Mouse (Mus musculus): Measurements from ENCODE around the gene Avp. TPM values are rescaled to one million over a fixed set of nuclear protein-coding genes. Genes with fewer than 3 reads are reported as not detected.

The Avp gene
- polyA plus RNA-seq, 1 experiment from 2014 or later = not detected

GRCm38 (mm10) chr2:130595596-130595995 lies 13.2 kb upstream of the Avp start:
- Histone ChIP-seq H3K4me2 (ENCODE audit: low read depth) (no peak overlapping the region), H3K9ac (ENCODE audit: low read length) (no peak overlapping the region), H3K27me3 (ENCODE audit: control insufficient read depth, insufficient read depth, low read length) (no peaks in the 10 kb centered on the region), H3K4me3 (ENCODE audit: low read depth, low read length) (no peak overlapping the region), H3K9me3 (ENCODE audit: control insufficient read depth, low read length) (no peaks in the 10 kb centered on the region), H3K4me1 (ENCODE audit: control insufficient read depth, insufficient read depth, low read length) (no peaks in the 10 kb centered on the region), H3K27ac (ENCODE audit: low read depth, low read length) (no peak overlapping the region), H3K36me3 (ENCODE audit: control insufficient read depth, insufficient read depth, low read length) (peaks cover 8% of the 10 kb centered on the region)
- 83% methylated on average over 1 of the region's 1 CpGs for WGBS
- no peak for ATAC-seq (ENCODE audit: insufficient read depth, low FRiP score, low TSS enrichment)
- DNase-seq (ENCODE audit: low spot score) = no peak

DNA sequence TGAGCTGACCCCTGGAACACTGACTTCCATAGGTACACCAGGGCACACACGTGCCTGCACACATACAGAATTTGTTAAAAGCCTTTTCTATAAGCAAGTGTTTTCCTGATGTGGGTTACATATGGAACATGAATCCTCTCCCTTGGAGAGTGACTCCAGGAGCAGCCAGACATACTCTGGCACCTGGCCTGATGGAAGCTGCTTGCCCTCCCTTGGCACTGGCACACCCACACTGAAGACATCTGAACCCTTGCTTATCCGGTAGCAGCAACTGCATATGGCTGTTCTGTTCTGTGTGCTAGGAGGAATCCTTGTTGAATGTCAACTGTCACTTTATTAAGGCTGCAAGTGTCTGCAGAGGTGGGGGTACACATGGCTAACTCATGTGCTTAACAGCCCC lies 8.7 kb upstream of the Avp start:
- Histone ChIP-seq H3K9me3 (ENCODE audit: control insufficient read depth, low read length) (no peaks in the 10 kb centered on the region), H3K4me1 (ENCODE audit: control insufficient read depth, insufficient read depth, low read length) (no peaks in the 10 kb centered on the region), H3K27me3 (ENCODE audit: control insufficient read depth, insufficient read depth, low read length) (no peaks in the 10 kb centered on the region), H3K4me3 (ENCODE audit: low read depth, low read length) (no peak overlapping the region), H3K27ac (ENCODE audit: low read depth, low read length) (no peak overlapping the region), H3K4me2 (ENCODE audit: low read depth) (no peak overlapping the region), H3K36me3 (ENCODE audit: control insufficient read depth, insufficient read depth, low read length) (peaks cover 3% of the 10 kb centered on the region), H3K9ac (ENCODE audit: low read length) (no peak overlapping the region)
- WGBS = 96% methylated on average over 2 of the region's 2 CpGs
- ATAC-seq (ENCODE audit: insufficient read depth, low FRiP score, low TSS enrichment) (no peak), DNase-seq (ENCODE audit: low spot score) (no peak)

GRCm38 (mm10) chr2:130589761-130590160 lies 7.4 kb upstream of the Avp start:
- Histone ChIP-seq H3K9me3 (ENCODE audit: control insufficient read depth, low read length) (no peaks in the 10 kb centered on the region), H3K27me3 (ENCODE audit: control insufficient read depth, insufficient read depth, low read length) (no peaks in the 10 kb centered on the region), H3K4me3 (ENCODE audit: low read depth, low read length) (no peak overlapping the region), H3K27ac (ENCODE audit: low read depth, low read length) (no peak overlapping the region), H3K36me3 (ENCODE audit: control insufficient read depth, insufficient read depth, low read length) (peaks cover 3% of the 10 kb centered on the region), H3K9ac (ENCODE audit: low read length) (no peak overlapping the region), H3K4me1 (ENCODE audit: control insufficient read depth, insufficient read depth, low read length) (no peaks in the 10 kb centered on the region), H3K4me2 (ENCODE audit: low read depth) (no peak overlapping the region)
- DNase-seq (ENCODE audit: low spot score) = no peak
- 97% methylated on average over 2 of the region's 2 CpGs for WGBS
- no peak for ATAC-seq (ENCODE audit: insufficient read depth, low FRiP score, low TSS enrichment)

DNA sequence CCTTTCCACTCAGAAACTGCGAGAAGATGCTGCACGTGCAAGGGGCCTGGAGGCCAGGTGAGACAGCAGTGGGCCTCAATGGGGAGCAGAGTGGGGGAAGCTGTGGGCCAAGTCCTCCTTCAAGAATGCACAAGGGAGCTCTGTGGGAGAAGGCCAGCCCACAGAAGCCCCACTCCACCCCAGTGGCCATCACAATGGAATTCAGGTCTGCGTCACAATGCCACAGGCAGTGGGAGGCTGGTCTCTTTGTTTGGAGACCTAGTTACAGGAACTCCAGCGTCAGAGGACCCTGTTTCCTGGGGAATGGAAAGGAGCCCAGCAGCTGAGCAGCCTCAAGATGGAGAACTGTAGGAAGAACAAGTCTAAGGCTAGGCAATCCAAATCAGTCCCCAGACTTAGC lies 6.8 kb upstream of the Avp start:
- H3K4me1 ChIP-seq (ENCODE audit: control insufficient read depth, insufficient read depth, low read length) = no peaks in the 10 kb centered on the region
- no peak overlapping the region for H3K4me2 ChIP-seq (ENCODE audit: low read depth)
- DNase-seq (ENCODE audit: low spot score) = no peak
- no peak overlapping the region for H3K27ac ChIP-seq (ENCODE audit: low read depth, low read length)
- H3K9me3 ChIP-seq (ENCODE audit: control insufficient read depth, low read length) = no peaks in the 10 kb centered on the region
- peaks cover 3% of the 10 kb centered on the region for H3K36me3 ChIP-seq (ENCODE audit: control insufficient read depth, insufficient read depth, low read length)
- 70% methylated on average over 4 of the region's 4 CpGs for WGBS
- no peaks in the 10 kb centered on the region for H3K27me3 ChIP-seq (ENCODE audit: control insufficient read depth, insufficient read depth, low read length)
- ATAC-seq (ENCODE audit: insufficient read depth, low FRiP score, low TSS enrichment) = no peak
- H3K4me3 ChIP-seq (ENCODE audit: low read depth, low read length) = no peak overlapping the region
- no peak overlapping the region; the same call in 1 of the 2 replicates for H3K9ac ChIP-seq (ENCODE audit: low read length)

GRCm38 (mm10) chr2:130588373-130588772 lies 6.0 kb upstream of the Avp start:
- Histone ChIP-seq H3K4me2 (ENCODE audit: low read depth) (no peak overlapping the region), H3K4me3 (ENCODE audit: low read depth, low read length) (no peak overlapping the region), H3K27ac (ENCODE audit: low read depth, low read length) (no peak overlapping the region), H3K36me3 (ENCODE audit: control insufficient read depth, insufficient read depth, low read length) (peaks cover 3% of the 10 kb centered on the region), H3K9ac (ENCODE audit: low read length) (no peak overlapping the region), H3K4me1 (ENCODE audit: control insufficient read depth, insufficient read depth, low read length) (no peaks in the 10 kb centered on the region), H3K9me3 (ENCODE audit: control insufficient read depth, low read length) (no peaks in the 10 kb centered on the region), H3K27me3 (ENCODE audit: control insufficient read depth, insufficient read depth, low read length) (no peaks in the 10 kb centered on the region)
- ATAC-seq (ENCODE audit: insufficient read depth, low FRiP score, low TSS enrichment) (no peak), DNase-seq (ENCODE audit: low spot score) (no peak)
- WGBS = 89% methylated on average over 2 of the region's 2 CpGs

DNA sequence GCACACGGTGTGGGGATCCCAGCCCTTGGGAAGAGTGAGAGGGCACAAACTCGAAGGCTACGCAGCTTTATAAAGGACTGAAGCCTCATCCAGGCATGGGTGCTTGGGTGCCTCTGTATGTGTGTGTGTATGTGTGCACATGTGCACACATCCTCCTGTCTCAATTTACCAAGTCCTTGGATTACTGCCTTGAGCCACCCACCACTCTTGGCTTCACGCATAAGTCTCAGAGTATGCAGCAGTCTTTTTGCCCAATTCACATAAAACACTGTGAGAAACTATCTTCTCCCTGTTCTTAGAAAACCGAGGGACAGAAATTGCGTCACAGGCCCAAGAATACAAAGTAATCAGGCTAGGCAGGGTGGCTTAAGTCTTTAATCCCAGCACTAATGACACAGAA lies 3.7 kb upstream of the Avp start:
- no peak for DNase-seq (ENCODE audit: low spot score)
- WGBS = 87% methylated on average over 6 of the region's 6 CpGs
- H3K27me3 ChIP-seq (ENCODE audit: control insufficient read depth, insufficient read depth, low read length) = peaks cover 20% of the 10 kb centered on the region
- no peak overlapping the region for H3K4me2 ChIP-seq (ENCODE audit: low read depth)
- no peak overlapping the region for H3K4me3 ChIP-seq (ENCODE audit: low read depth, low read length)
- no peak for ATAC-seq (ENCODE audit: insufficient read depth, low FRiP score, low TSS enrichment)
- H3K9ac ChIP-seq (ENCODE audit: low read length) = no peak overlapping the region
- H3K36me3 ChIP-seq (ENCODE audit: control insufficient read depth, insufficient read depth, low read length) = peaks cover 3% of the 10 kb centered on the region
- H3K9me3 ChIP-seq (ENCODE audit: control insufficient read depth, low read length) = no peaks in the 10 kb centered on the region
- no peak overlapping the region for H3K27ac ChIP-seq (ENCODE audit: low read depth, low read length)
- H3K4me1 ChIP-seq (ENCODE audit: control insufficient read depth, insufficient read depth, low read length) = no peaks in the 10 kb centered on the region

DNA sequence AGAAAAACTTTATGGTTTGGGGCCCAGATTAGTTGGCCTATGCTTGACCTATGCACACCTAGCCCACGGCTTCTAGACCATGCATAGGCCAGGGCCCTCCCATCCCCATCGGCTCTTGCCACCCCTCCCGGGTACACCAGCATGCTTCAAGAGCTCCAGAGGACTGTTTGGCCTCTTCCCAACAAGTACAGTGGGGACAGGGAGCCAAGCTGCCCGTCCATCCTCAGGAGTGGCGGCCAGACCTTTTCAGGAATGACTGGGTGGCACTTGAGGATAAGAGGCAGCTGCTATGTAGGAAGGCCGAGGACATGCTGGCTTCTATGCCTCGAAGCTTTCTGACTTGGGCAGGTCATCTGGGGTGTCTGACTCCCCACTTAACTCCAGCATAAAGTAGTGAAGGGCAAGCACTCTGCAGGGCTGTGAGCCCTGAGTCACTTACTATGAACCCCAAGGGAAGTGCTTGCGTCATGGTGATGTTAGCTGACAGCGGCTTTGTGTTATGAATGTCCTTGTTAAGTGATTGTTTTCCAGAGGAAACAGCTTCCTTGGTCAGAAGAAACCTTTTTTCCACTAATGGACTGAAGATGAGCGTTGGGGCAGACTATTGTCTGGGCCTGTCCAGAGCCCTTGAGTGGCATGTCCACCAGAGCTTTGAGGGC lies 1.7 kb upstream of the Avp start:
- no peak for ATAC-seq (ENCODE audit: insufficient read depth, low FRiP score, low TSS enrichment)
- Histone ChIP-seq H3K36me3 (ENCODE audit: control insufficient read depth, insufficient read depth, low read length) (no peaks in the 10 kb centered on the region), H3K9me3 (ENCODE audit: control insufficient read depth, low read length) (no peaks in the 10 kb centered on the region), H3K27me3 (ENCODE audit: control insufficient read depth, insufficient read depth, low read length) (peaks cover 39% of the 10 kb centered on the region), H3K4me1 (ENCODE audit: control insufficient read depth, insufficient read depth, low read length) (no peaks in the 10 kb centered on the region), H3K4me3 (ENCODE audit: low read depth, low read length) (no peak overlapping the region), H3K27ac (ENCODE audit: low read depth, low read length) (no peak overlapping the region), H3K4me2 (ENCODE audit: low read depth) (no peak overlapping the region), H3K9ac (ENCODE audit: low read length) (no peak overlapping the region)
- 82% methylated on average over 10 of the region's 10 CpGs for WGBS
- DNase-seq (ENCODE audit: low spot score) = no peak

- Histone ChIP-seq H3K4me3 (ENCODE audit: low read depth, low read length) (peak overlapping the region; percentile 18), H3K9me3 (ENCODE audit: control insufficient read depth, low read length) (no peaks in the 10 kb centered on the region), H3K9ac (ENCODE audit: low read length) (no peak overlapping the region), H3K36me3 (ENCODE audit: control insufficient read depth, insufficient read depth, low read length) (no peaks in the 10 kb centered on the region), H3K4me2 (ENCODE audit: low read depth) (no peak overlapping the region; the same call in 1 of the 2 replicates), H3K27ac (ENCODE audit: low read depth, low read length) (no peak overlapping the region), H3K27me3 (ENCODE audit: control insufficient read depth, insufficient read depth, low read length) (peaks cover 68% of the 10 kb centered on the region), H3K4me1 (ENCODE audit: control insufficient read depth, insufficient read depth, low read length) (0 out of 2 replicates have a peak, but pooled peaks cover 3% of the 10 kb centered on the region)
- DNase-seq (ENCODE audit: low spot score) = no peak
- ATAC-seq (ENCODE audit: insufficient read depth, low FRiP score, low TSS enrichment) = no peak
- 4% methylated on average over 16 of the region's 16 CpGs for WGBS
These were observed 1.2 kb downstream of the Avp start for GRCm38 (mm10) chr2:130581201-130581600.

DNA sequence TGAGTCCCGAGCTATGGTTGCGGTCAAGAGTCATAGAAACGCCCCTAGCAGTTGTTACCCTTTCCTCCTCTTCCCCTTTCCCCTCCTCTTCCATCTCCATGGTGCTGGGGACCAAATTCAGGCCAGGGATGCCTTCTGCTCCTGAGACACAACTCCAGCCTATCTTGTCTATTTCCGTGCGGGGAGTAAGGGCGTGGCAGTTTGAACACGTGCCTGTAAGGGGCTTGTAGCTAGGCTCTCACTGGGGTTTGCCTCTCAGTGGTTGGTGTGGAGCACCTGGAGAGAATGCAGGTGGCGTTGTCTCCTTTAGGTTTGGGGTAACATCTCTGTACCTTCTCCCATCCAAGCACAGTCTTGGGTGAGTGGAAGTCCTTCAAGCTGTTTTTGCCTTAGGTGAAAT lies 2.6 kb downstream of the Avp start:
- DNase-seq (ENCODE audit: low spot score) (no peak), ATAC-seq (ENCODE audit: insufficient read depth, low FRiP score, low TSS enrichment) (no peak)
- no peak overlapping the region; the same call in 1 of the 2 replicates for H3K4me3 ChIP-seq (ENCODE audit: low read depth, low read length)
- no peaks in the 10 kb centered on the region for H3K9me3 ChIP-seq (ENCODE audit: control insufficient read depth, low read length)
- no peak overlapping the region for H3K9ac ChIP-seq (ENCODE audit: low read length)
- 3% methylated on average over 8 of the region's 8 CpGs for WGBS
- peaks cover 79% of the 10 kb centered on the region for H3K27me3 ChIP-seq (ENCODE audit: control insufficient read depth, insufficient read depth, low read length)
- H3K4me1 ChIP-seq (ENCODE audit: control insufficient read depth, insufficient read depth, low read length) = 0 out of 2 replicates have a peak, but pooled peaks cover 3% of the 10 kb centered on the region
- no peak overlapping the region for H3K27ac ChIP-seq (ENCODE audit: low read depth, low read length)
- H3K4me2 ChIP-seq (ENCODE audit: low read depth) = no peak overlapping the region
- H3K36me3 ChIP-seq (ENCODE audit: control insufficient read depth, insufficient read depth, low read length) = no peaks in the 10 kb centered on the region

All from neural tube, embryonic 11.5 days (tissue).